Mouse (Mus musculus): Measurements from ENCODE around the gene Tmem74b.

Gene Tmem74b

GRCm38 (mm10) chr2:151733151-151733865, 31.5 kb downstream of the Tmem74b start:
- H3K27me3 ChIP-seq (ENCODE audit: control insufficient read depth, insufficient read depth, low read length, poor library complexity, severe bottlenecking), result no peaks in the 10 kb centered on the region
- no peak for DNase-seq (ENCODE audit: low read depth, low spot score)
- H3K36me3 ChIP-seq (ENCODE audit: control insufficient read depth, insufficient read depth, low read length, poor library complexity, severe bottlenecking), result peaks cover 11% of the 10 kb centered on the region; the same call in 1 of the 2 replicates

GRCm38 (mm10) chr2:151735422-151735821, 33.6 kb downstream of the Tmem74b start:
- DNase-seq (ENCODE audit: low read depth, low spot score), result no peak
- no peaks in the 10 kb centered on the region for H3K27me3 ChIP-seq (ENCODE audit: control insufficient read depth, insufficient read depth, low read length, poor library complexity, severe bottlenecking)
- H3K36me3 ChIP-seq (ENCODE audit: control insufficient read depth, insufficient read depth, low read length, poor library complexity, severe bottlenecking), result peaks cover 1% of the 10 kb centered on the region; the same call in 1 of the 2 replicates

GRCm38 (mm10) chr2:151738460-151738859, 36.7 kb downstream of the Tmem74b start:
- Histone ChIP-seq H3K27me3 (ENCODE audit: control insufficient read depth, insufficient read depth, low read length, poor library complexity, severe bottlenecking) (no peaks in the 10 kb centered on the region), H3K36me3 (ENCODE audit: control insufficient read depth, insufficient read depth, low read length, poor library complexity, severe bottlenecking) (peaks cover 1% of the 10 kb centered on the region; the same call in 1 of the 2 replicates)
- DNase-seq (ENCODE audit: low read depth, low spot score), result no peak

- Histone ChIP-seq H3K36me3 (ENCODE audit: control insufficient read depth, insufficient read depth, low read length, poor library complexity, severe bottlenecking) (peaks cover 1% of the 10 kb centered on the region; the same call in 1 of the 2 replicates), H3K27me3 (ENCODE audit: control insufficient read depth, insufficient read depth, low read length, poor library complexity, severe bottlenecking) (no peaks in the 10 kb centered on the region)
- DNase-seq (ENCODE audit: low read depth, low spot score), result no peak
Observed at GRCm38 (mm10) chr2:151739081-151739480, 37.3 kb downstream of the Tmem74b start.

- no peak for DNase-seq (ENCODE audit: low read depth, low spot score)
- Histone ChIP-seq H3K36me3 (ENCODE audit: control insufficient read depth, insufficient read depth, low read length, poor library complexity, severe bottlenecking) (no peaks in the 10 kb centered on the region), H3K27me3 (ENCODE audit: control insufficient read depth, insufficient read depth, low read length, poor library complexity, severe bottlenecking) (no peaks in the 10 kb centered on the region)
Observed at GRCm38 (mm10) chr2:151739505-151739904, 37.7 kb downstream of the Tmem74b start.

- Histone ChIP-seq H3K27me3 (ENCODE audit: control insufficient read depth, insufficient read depth, low read length, poor library complexity, severe bottlenecking) (no peaks in the 10 kb centered on the region), H3K36me3 (ENCODE audit: control insufficient read depth, insufficient read depth, low read length, poor library complexity, severe bottlenecking) (no peaks in the 10 kb centered on the region)
- DNase-seq (ENCODE audit: low read depth, low spot score), result peak; percentile 91
Observed at GRCm38 (mm10) chr2:151740741-151741526, 39.1 kb downstream of the Tmem74b start.

- DNase-seq (ENCODE audit: low read depth, low spot score), result no peak
- Histone ChIP-seq H3K36me3 (ENCODE audit: control insufficient read depth, insufficient read depth, low read length, poor library complexity, severe bottlenecking) (no peaks in the 10 kb centered on the region), H3K27me3 (ENCODE audit: control insufficient read depth, insufficient read depth, low read length, poor library complexity, severe bottlenecking) (no peaks in the 10 kb centered on the region)
Observed at GRCm38 (mm10) chr2:151742084-151742483, 40.3 kb downstream of the Tmem74b start.

GRCm38 (mm10) chr2:151742850-151743679, 41.3 kb downstream of the Tmem74b start:
- Histone ChIP-seq H3K27me3 (ENCODE audit: control insufficient read depth, insufficient read depth, low read length, poor library complexity, severe bottlenecking) (no peaks in the 10 kb centered on the region), H3K36me3 (ENCODE audit: control insufficient read depth, insufficient read depth, low read length, poor library complexity, severe bottlenecking) (no peaks in the 10 kb centered on the region)
- DNase-seq (ENCODE audit: low read depth, low spot score), result no peak

GRCm38 (mm10) chr2:151743845-151744244, 42.0 kb downstream of the Tmem74b start, which contains the start of gene Psmf1:
TSS of gene Psmf1 (minus strand) at chr2:151744186.
- H3K36me3 ChIP-seq (ENCODE audit: control insufficient read depth, insufficient read depth, low read length, poor library complexity, severe bottlenecking), result no peaks in the 10 kb centered on the region
- DNase-seq (ENCODE audit: low read depth, low spot score), result no peak
- no peaks in the 10 kb centered on the region for H3K27me3 ChIP-seq (ENCODE audit: control insufficient read depth, insufficient read depth, low read length, poor library complexity, severe bottlenecking)

- peak; percentile 71 for DNase-seq (ENCODE audit: low read depth, low spot score)
- Histone ChIP-seq H3K27me3 (ENCODE audit: control insufficient read depth, insufficient read depth, low read length, poor library complexity, severe bottlenecking) (no peaks in the 10 kb centered on the region), H3K36me3 (ENCODE audit: control insufficient read depth, insufficient read depth, low read length, poor library complexity, severe bottlenecking) (no peaks in the 10 kb centered on the region)
Observed at GRCm38 (mm10) chr2:151747847-151748705, 46.3 kb downstream of the Tmem74b start.

- Histone ChIP-seq H3K27me3 (ENCODE audit: control insufficient read depth, insufficient read depth, low read length, poor library complexity, severe bottlenecking) (no peaks in the 10 kb centered on the region), H3K36me3 (ENCODE audit: control insufficient read depth, insufficient read depth, low read length, poor library complexity, severe bottlenecking) (no peaks in the 10 kb centered on the region)
- DNase-seq (ENCODE audit: low read depth, low spot score), result no peak
Observed at GRCm38 (mm10) chr2:151751330-151751729, 49.5 kb downstream of the Tmem74b start.

- DNase-seq (ENCODE audit: low read depth, low spot score), result no peak
- no peaks in the 10 kb centered on the region for H3K27me3 ChIP-seq (ENCODE audit: control insufficient read depth, insufficient read depth, low read length, poor library complexity, severe bottlenecking)
- H3K36me3 ChIP-seq (ENCODE audit: control insufficient read depth, insufficient read depth, low read length, poor library complexity, severe bottlenecking), result no peaks in the 10 kb centered on the region
Observed at GRCm38 (mm10) chr2:151756277-151757061, 54.7 kb downstream of the Tmem74b start.

- no peak for DNase-seq (ENCODE audit: low read depth, low spot score)
- Histone ChIP-seq H3K36me3 (ENCODE audit: control insufficient read depth, insufficient read depth, low read length, poor library complexity, severe bottlenecking) (no peaks in the 10 kb centered on the region), H3K27me3 (ENCODE audit: control insufficient read depth, insufficient read depth, low read length, poor library complexity, severe bottlenecking) (no peaks in the 10 kb centered on the region)
Observed at GRCm38 (mm10) chr2:151757451-151757850, 55.6 kb downstream of the Tmem74b start.
